Mouse (Mus musculus) hindbrain, embryonic 11.5 days (tissue): ENCODE data around the gene BC030867. TPM values are rescaled to one million over a fixed set of nuclear protein-coding genes. Genes with fewer than 3 reads are reported as not detected.
A peak's percentile ranks its signal among the peaks of the same experiment; 100 is the strongest.

ENCODE experiments used
- ATAC-seq: fragments of 200-750 bp; cut with Nextera tagmentation; 2 replicates; pipeline ENCODE4 v1.8.0; 2017; ENCODE audit warnings: mild to moderate bottlenecking, moderate TSS enrichment, moderate library complexity; ENCODE audit not compliant: low FRiP score
- DNase-seq: peaks from one replicate; pipeline ENCODE4 v3.0.0-alpha.2; 2015; ENCODE audit warnings: low spot score
- H3K27ac ChIP-seq: fragments of 300-500 bp; sonication (generic); 2 replicates; pipeline ENCODE4 v1.5.1; 2014; ENCODE audit warnings: mild to moderate bottlenecking, low read depth, low read length
- H3K27me3 ChIP-seq: fragments of 300-500 bp; sonication (generic); 2 replicates; pipeline ENCODE4 v1.6.1; 2014; ENCODE audit warnings: mild to moderate bottlenecking, low read length, moderate library complexity, mixed read lengths; ENCODE audit not compliant: control insufficient read depth, insufficient read depth
- H3K36me3 ChIP-seq: fragments of 300-500 bp; sonication (generic); 2 replicates; pipeline ENCODE4 v1.6.1; 2014; ENCODE audit warnings: mild to moderate bottlenecking, low read length, moderate library complexity, mixed read lengths; ENCODE audit not compliant: control insufficient read depth, insufficient read depth
- H3K4me1 ChIP-seq: fragments of 300-500 bp; sonication (generic); replicated peaks from 2 replicates; pipeline ENCODE4 v1.6.1; 2014; ENCODE audit warnings: low read length, mixed read lengths; ENCODE audit not compliant: control insufficient read depth, insufficient read depth
- H3K4me2 ChIP-seq: fragments of 300-500 bp; sonication (generic); replicated peaks from 2 replicates; pipeline ENCODE4 v1.6.1; 2014; ENCODE audit warnings: mild to moderate bottlenecking, low read depth, low read length
- H3K4me3 ChIP-seq: fragments of 300-500 bp; sonication (generic); 2 replicates; pipeline ENCODE4 v1.5.1; 2014; ENCODE audit warnings: low read depth, low read length
- H3K9ac ChIP-seq: fragments of 300-500 bp; sonication (generic); 2 replicates; pipeline ENCODE4 v1.6.1; 2014; ENCODE audit warnings: low read depth, low read length
- H3K9me3 ChIP-seq: fragments of 300-500 bp; sonication (generic); 2 replicates; pipeline ENCODE4 v1.6.1; 2016; ENCODE audit warnings: low read length; ENCODE audit not compliant: control insufficient read depth
- WGBS: fragments of 180-500 bp; shearing (Covaris S2); extraction: QIAGEN DNeasy Blood & Tissue Kit; methylation state at CpG from one replicate; pipeline ENCODE4 v1.1.7; 2014; 5-methylcytosine and 5-hydroxymethylcytosine counted together
- polyA plus RNA-seq: library from polyadenylated mRNA; unstranded; fragments of >200 nt; fragmentation: Nextera tagmentation; extraction: Ambion mirVana; gene quantifications from 2 replicates; pipeline ENCODE4 v1.2.1, GENCODE M21; 2014

Gene BC030867
- polyA plus RNA-seq, 1 experiment from 2014 or later: 14.0 TPM

DNA sequence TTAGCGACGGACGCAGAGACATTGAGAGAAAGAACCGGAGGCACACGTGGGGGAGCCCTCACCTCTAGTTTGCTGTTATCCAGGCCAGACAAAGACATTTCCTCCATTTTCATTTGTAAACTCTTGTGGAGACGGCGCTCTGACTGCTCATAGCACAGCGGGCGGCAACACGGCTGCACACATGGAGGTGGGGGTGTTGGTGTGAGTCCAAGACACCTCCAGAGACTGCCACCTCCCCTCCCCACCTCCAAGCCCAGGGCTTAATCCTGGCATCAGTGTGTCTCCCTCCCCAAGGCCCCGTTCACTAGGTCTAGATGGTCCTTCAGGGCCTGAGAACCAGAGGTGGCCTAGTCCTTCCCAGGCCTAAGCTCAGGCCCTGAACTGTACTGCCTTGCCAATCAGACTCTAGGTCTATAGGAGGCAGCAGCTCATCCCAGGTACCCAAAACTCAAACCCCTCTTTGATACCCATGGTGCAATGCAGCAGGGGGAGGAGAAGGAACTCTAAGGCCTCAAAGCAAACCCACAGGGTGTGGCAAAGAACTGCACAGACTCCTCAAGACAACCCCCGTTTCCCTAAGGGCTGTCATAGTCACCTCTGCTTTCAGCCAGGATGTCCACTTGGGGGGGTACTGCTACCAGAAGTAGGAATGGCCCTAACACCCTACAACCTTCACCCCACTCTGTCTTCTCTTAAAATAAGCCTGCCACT, 46.4 kb downstream of the BC030867 start:
- peak; percentile 43 for DNase-seq
- peak; percentile 2; the same call in 1 of the 2 replicates for ATAC-seq

DNA sequence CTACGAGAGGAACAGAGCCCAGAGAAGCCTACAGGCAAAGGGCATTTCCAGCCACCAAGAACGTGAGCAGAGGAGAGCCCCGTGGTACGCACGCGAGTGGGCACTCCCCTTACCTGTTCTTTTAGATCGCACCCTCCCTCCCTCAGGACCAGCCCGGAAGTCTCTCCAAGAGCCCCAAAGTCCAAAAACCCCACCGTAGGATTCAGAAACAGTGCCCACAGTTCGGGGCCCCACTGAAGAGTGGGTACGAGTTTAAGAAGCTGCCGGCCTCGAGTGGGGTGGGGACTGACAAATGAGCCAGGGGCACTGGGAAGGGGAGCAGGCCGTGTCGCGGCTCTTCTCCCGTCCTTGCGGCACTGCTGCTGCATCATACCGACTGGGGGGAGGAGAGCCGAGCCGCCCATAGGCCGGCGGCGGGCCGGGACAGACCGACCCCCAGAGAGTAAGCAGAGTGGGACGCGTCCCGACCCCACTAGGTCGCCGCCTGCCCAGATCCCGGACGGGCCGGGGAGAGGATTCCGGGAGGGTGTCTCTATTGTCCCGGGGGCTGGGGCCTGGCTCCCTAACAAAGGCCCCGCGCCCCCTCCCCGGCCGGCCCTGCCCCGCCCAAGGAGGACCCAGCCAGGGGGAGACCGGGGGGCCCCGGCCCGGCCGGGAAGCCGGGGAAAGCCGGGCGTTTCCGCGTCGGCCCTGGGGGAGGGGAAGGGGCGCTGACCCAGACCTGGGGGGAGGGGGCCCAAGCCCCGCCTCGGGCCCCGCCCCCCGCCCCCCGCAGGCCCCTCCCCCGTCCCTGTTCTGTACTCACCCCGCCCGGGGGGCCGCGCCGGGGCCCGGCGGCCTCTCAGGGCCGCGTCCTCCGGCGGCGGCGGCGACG, 47.2 kb downstream of the BC030867 start:
- DNase-seq (peak; percentile 80), ATAC-seq (peak; percentile 53)
- WGBS: under 1% methylated on average over 35 of the region's 73 CpGs
- Histone ChIP-seq H3K4me3 (peak overlapping the region; percentile 95), H3K36me3 (peaks cover 12% of the 10 kb centered on the region; the same call in 1 of the 2 replicates), H3K9me3 (no peaks in the 10 kb centered on the region), H3K4me2 (peak overlapping the region; percentile 85), H3K9ac (peak overlapping the region; percentile 88), H3K27ac (peak overlapping the region; percentile 99), H3K4me1 (peaks cover 8% of the 10 kb centered on the region), H3K27me3 (no peaks in the 10 kb centered on the region)

More for the DNA sequence above, 46.4 kb downstream of the BC030867 start:
- Histone ChIP-seq H3K4me3 (peak overlapping the region; percentile 95), H3K36me3 (peaks cover 14% of the 10 kb centered on the region), H3K9ac (peak overlapping the region; percentile 88), H3K4me1 (peaks cover 8% of the 10 kb centered on the region), H3K27ac (no peak overlapping the region; the same call in 1 of the 2 replicates), H3K27me3 (no peaks in the 10 kb centered on the region), H3K9me3 (no peaks in the 10 kb centered on the region), H3K4me2 (peak overlapping the region; percentile 85)
- 74% methylated on average over 12 of the region's 12 CpGs for WGBS

DNA sequence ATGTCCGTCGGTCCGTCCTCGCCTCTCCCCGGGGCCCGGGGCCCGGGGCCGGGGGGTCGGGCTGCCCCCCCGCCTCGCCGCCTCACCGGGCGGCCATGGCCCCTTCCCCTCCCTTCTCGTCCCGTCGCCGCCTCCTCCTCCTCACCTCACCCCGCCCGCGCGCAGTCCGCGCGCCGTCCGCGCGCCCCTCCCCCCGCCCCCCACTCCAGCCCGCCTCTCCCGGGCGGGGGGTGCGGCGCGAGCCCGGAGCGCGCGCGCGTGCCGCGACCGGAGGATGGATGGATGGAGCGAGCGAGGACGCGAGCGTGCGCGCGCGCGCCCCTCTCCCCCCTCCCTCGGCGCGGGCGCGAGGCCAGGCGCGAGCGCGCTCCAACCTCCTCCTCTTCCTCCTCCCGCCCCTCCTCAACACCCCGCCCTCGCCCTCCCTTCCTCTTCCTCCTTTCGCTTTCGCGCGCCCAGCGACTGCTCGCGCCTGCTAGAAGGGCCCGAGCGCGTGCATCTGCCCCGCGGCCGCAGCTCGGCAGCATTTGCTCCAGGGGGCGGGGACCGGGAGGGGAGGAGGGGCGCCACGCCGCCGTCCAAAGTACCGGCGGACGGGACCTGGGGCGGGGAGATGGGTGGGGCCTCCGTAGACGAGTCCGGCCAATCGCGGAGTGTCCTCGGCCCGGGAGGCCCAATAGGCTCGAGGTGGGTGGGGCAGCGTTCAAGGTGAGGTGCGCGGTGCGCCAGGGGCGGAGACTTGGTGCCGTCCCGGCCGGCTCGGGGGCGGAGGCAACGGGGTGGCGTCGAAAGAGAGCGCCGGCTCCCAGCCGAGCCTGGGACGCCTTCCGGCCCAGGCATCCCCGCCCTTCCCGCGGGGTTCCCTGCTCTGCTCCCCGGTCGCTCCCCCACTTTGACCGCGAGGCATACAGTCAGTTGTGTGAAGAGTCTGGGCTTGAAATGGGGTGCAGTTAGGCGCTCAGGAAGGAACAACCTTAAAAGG, 48.1 kb downstream of the BC030867 start, which contains the start of gene Atxn7l3:
Gene Atxn7l3 (minus strand): TSS at position 141 of the 982 bp plus-strand sequence.
- Histone ChIP-seq H3K36me3 (peaks cover 4% of the 10 kb centered on the region; the same call in 1 of the 2 replicates), H3K4me2 (peak within 1 kb of the TSS; percentile 85), H3K4me3 (peak within 1 kb of the TSS; percentile 95), H3K9ac (peak within 1 kb of the TSS; percentile 88), H3K9me3 (no peaks in the 10 kb centered on the region), H3K4me1 (peaks cover 8% of the 10 kb centered on the region), H3K27ac (peak within 1 kb of the TSS; percentile 99), H3K27me3 (no peaks in the 10 kb centered on the region)
- ATAC-seq: peak; percentile 91
- DNase-seq: peak; percentile 97
- 0% methylated on average over 52 of the region's 125 CpGs for WGBS

DNA sequence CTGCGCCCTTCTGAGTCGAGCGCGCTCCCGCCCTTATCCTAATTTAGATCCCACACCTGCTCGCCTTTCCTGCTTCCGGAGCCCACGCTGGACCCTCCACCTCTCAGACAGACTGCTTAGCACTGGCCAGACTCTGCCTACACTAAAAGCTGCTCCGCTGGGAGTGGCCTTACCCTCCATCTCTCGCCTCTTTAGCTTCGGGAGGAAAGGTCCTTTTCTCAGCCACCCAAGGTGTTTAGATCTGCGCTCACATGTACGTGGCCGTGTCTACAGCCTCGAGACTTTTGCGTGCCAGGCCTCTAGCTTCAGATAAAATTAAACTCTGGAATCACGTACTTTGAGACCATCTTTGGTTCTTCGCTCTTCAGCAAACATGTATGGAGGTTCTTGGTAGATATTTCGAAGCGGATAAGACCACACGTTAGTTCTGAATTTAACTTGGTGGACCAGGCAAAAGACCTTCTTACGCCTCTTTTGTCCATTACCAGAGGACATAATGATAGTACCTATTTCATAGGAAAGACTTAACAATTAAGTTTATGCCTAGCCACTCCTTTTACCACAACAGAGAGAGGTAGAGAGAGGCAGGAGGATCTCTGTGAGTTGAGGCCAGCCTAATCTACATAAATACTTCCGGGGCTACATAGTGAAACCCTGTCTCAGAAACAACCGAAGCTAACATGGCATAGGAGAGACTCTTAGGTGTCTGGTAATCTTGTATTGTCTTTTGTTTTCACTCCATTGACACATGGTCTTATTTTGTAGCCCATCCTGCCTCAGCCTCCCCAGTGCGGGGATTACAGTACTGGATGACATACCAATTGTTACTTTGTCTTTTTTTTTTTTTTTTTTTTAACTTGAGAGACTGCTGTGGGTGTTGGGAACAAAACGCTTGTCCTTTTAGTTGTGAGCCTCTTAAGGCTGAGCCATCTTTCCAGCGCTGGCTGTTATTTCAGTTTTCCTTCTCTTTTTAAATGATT, 49.2 kb downstream of the BC030867 start:
- Histone ChIP-seq H3K4me3 (peak overlapping the region; percentile 95), H3K36me3 (no peaks in the 10 kb centered on the region), H3K9ac (peak overlapping the region; percentile 73), H3K27me3 (no peaks in the 10 kb centered on the region), H3K4me2 (peak overlapping the region; percentile 85), H3K9me3 (no peaks in the 10 kb centered on the region), H3K4me1 (peaks cover 8% of the 10 kb centered on the region), H3K27ac (peak overlapping the region; percentile 99)
- ATAC-seq (peak; percentile 36), DNase-seq (peak; percentile 48)
- 29% methylated on average over 27 of the region's 27 CpGs for WGBS

DNA sequence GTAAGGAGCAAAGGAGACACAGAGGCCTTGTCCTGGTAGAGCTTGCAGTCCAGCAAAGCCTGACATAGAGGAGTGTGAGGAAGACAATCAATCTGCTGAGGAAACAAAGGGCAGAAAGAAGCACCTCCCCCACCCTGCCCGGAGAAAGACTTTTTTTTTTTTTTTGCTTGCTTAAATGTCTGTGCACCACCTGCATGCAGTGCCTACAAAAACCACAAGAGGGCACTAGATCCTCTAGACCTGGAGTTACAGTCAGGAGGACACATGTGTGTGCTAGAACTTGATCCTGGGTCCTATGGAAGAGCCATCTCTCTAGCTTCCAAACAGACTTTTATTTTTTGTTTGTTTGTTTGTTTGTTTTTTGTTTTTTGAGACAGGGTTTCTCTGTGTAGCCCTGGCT, 51.2 kb downstream of the BC030867 start:
- Histone ChIP-seq H3K9me3 (no peaks in the 10 kb centered on the region), H3K36me3 (no peaks in the 10 kb centered on the region), H3K27me3 (no peaks in the 10 kb centered on the region), H3K4me1 (peaks cover 5% of the 10 kb centered on the region), H3K4me3 (no peak overlapping the region), H3K4me2 (no peak overlapping the region), H3K9ac (0 out of 2 replicates have a peak overlapping the region, but pooled peaks have one; percentile 17), H3K27ac (no peak overlapping the region)
- DNase-seq (peak; percentile 80), ATAC-seq (no peak)
- 14% methylated on average over 1 of the region's 1 CpGs for WGBS

DNA sequence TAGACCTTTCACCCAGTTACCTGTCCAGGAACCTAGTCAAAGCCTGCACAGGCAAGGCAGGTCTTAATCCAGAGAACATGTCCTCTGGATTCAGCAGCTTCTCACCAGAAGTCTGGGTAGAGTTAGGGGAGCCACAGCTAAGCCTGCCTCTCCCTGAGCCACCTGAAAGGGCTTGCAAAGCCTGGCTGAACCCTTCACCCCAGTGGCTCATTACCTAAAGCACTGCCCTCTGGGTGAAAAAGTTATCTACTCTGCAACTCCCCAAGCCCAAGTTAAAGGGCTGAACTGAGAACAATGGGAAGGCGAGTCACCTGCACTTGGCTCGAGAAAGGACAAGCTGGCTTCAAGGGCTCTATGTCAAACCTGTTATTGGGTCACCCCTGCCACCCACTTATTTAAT, 55.5 kb downstream of the BC030867 start:
- no peaks in the 10 kb centered on the region for H3K27me3 ChIP-seq
- H3K9ac ChIP-seq: no peak overlapping the region
- H3K36me3 ChIP-seq: peaks cover 10% of the 10 kb centered on the region
- ATAC-seq (no peak), DNase-seq (no peak)
- H3K4me1 ChIP-seq: no peaks in the 10 kb centered on the region
- H3K4me3 ChIP-seq: no peak overlapping the region
- no peak overlapping the region for H3K4me2 ChIP-seq
- 47% methylated on average over 2 of the region's 2 CpGs for WGBS
- H3K27ac ChIP-seq: no peak overlapping the region
- H3K9me3 ChIP-seq: no peaks in the 10 kb centered on the region

DNA sequence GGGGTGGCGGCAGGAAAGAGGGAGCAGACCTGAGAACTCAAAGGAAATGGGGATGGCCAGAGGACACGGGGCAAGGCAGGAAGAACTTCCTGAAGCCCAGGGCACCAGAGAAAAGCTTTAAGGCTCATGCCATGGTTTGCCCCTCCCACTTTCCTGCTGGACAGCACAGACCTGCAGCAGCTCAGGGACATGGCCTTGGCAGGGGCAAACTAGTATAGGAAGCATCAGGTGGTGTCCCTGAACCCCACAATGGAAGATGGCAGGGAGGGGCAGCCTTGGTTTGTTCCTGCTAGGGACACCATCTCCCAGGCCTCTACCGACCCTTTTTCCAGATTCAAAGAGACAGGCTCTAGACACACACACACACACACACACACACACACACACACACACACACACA, 56.7 kb downstream of the BC030867 start:
- H3K27me3 ChIP-seq: no peaks in the 10 kb centered on the region
- H3K9me3 ChIP-seq: no peaks in the 10 kb centered on the region
- peaks cover 10% of the 10 kb centered on the region for H3K36me3 ChIP-seq
- ATAC-seq (no peak), DNase-seq (no peak)
- 50% methylated on average over 3 of the region's 3 CpGs for WGBS
- H3K27ac ChIP-seq: no peak overlapping the region
- H3K4me2 ChIP-seq: no peak overlapping the region
- no peak overlapping the region for H3K9ac ChIP-seq
- no peaks in the 10 kb centered on the region; the same call in 1 of the 2 replicates for H3K4me1 ChIP-seq
- H3K4me3 ChIP-seq: no peak overlapping the region
